Mouse (Mus musculus) gastrocnemius, postnatal 36 days (tissue): ENCODE data around the gene Mad1l1. TPM values are rescaled to one million over a fixed set of nuclear protein-coding genes. Genes with fewer than 3 reads are reported as not detected.
A peak's percentile ranks its signal among the peaks of the same experiment; 100 is the strongest.

Source experiments
- DNase-seq, 2 experiments: peaks; one replicate each; pipeline ENCODE4 v3.0.0; 2022
- intact Hi-C: fragments of 180-260 bp; cut with DNase I; formaldehyde crosslinking; loops from one replicate; pipeline ENCODE4 v1.15.1; 2025
- total RNA-seq, 2 experiments: library from RNA; stranded (reverse); gene quantifications; 2 replicates each; pipeline ENCODE4 v1.2.3; 2021

The Mad1l1 gene
- total RNA-seq, 2 experiments from 2014 or later: 6.5 to 7.1 TPM

GRCm38 (mm10) chr5:140110024-140110423, 211.3 kb downstream of the Mad1l1 start:
- intact Hi-C loops: no loop called here
- DNase-seq: no peak

- no peak for DNase-seq
- intact Hi-C loops: no loop called here
These were observed 213.4 kb downstream of the Mad1l1 start for GRCm38 (mm10) chr5:140107907-140108306.

GRCm38 (mm10) chr5:140106051-140106450, 215.3 kb downstream of the Mad1l1 start:
- intact Hi-C loops: no loop called here
- no peak for DNase-seq

GRCm38 (mm10) chr5:140104891-140105290, 216.5 kb downstream of the Mad1l1 start:
- intact Hi-C loops: no loop called here
- DNase-seq: no peak

- DNase-seq: no peak
- intact Hi-C loops: no loop called here
These were observed 218.6 kb downstream of the Mad1l1 start for GRCm38 (mm10) chr5:140102731-140103130.

GRCm38 (mm10) chr5:140101409-140102009, 219.8 kb downstream of the Mad1l1 start:
- no peak for DNase-seq
- intact Hi-C loops: no loop called here

- intact Hi-C loops: no loop called here
- no peak for DNase-seq
These were observed 222.6 kb downstream of the Mad1l1 start for GRCm38 (mm10) chr5:140098711-140099110.

GRCm38 (mm10) chr5:140095203-140095602, 226.1 kb downstream of the Mad1l1 start:
- intact Hi-C loops: no loop called here
- no peak for DNase-seq

GRCm38 (mm10) chr5:140093489-140093888, 227.9 kb downstream of the Mad1l1 start:
- DNase-seq: no peak
- intact Hi-C loops: no loop called here

- intact Hi-C loops: no loop called here
- DNase-seq: no peak
These were observed 229.8 kb downstream of the Mad1l1 start for GRCm38 (mm10) chr5:140091601-140092000.

- intact Hi-C loops: no loop called here
- DNase-seq: no peak
These were observed 232.1 kb downstream of the Mad1l1 start for GRCm38 (mm10) chr5:140089263-140089662.

GRCm38 (mm10) chr5:140087242-140087641, 234.1 kb downstream of the Mad1l1 start:
- no peak for DNase-seq
- intact Hi-C loops: no loop called here

GRCm38 (mm10) chr5:140084341-140084740, 237.0 kb downstream of the Mad1l1 start:
- no peak for DNase-seq
- intact Hi-C loops: no loop called here

GRCm38 (mm10) chr5:140083911-140084310, 237.4 kb downstream of the Mad1l1 start:
- intact Hi-C loops: no loop called here
- peak in 1 of 2 experiments; percentile 14 for DNase-seq

- intact Hi-C loops: no loop called here
- DNase-seq: peak; percentile 22 to 32
These were observed 239.0 kb downstream of the Mad1l1 start for GRCm38 (mm10) chr5:140082204-140082812.

- DNase-seq: no peak
- intact Hi-C loops: no loop called here
These were observed 240.3 kb downstream of the Mad1l1 start for GRCm38 (mm10) chr5:140081084-140081483.

GRCm38 (mm10) chr5:140079511-140079910, 241.8 kb downstream of the Mad1l1 start:
- intact Hi-C loops: no loop called here
- no peak for DNase-seq

- intact Hi-C loops: no loop called here
- no peak for DNase-seq
These were observed 242.9 kb downstream of the Mad1l1 start for GRCm38 (mm10) chr5:140078406-140078805.

- no peak for DNase-seq
- intact Hi-C loops: no loop called here
These were observed 244.9 kb downstream of the Mad1l1 start for GRCm38 (mm10) chr5:140076438-140076837.

- intact Hi-C loops: no loop called here
- DNase-seq: no peak
These were observed 247.7 kb downstream of the Mad1l1 start for GRCm38 (mm10) chr5:140073671-140074116.

GRCm38 (mm10) chr5:140073148-140073670, 248.1 kb downstream of the Mad1l1 start:
- no peak for DNase-seq
- intact Hi-C loops: no loop called here

- DNase-seq: no peak
- intact Hi-C loops: no loop called here
These were observed 252.8 kb downstream of the Mad1l1 start for GRCm38 (mm10) chr5:140068506-140068905.
